Mouse (Mus musculus) inflammation-experienced regulatory T-cells, adult 6 months (primary cell): ENCODE data around the gene Tspan18. TPM values are rescaled to one million over a fixed set of nuclear protein-coding genes. Genes with fewer than 3 reads are reported as not detected.

Source experiments
- ATAC-seq: one replicate; pipeline ENCODE4 v1.8.0; 2017
- polyA plus RNA-seq, 3 experiments: library from polyadenylated mRNA; unstranded; fragments of 100-300 nt; shearing (Covaris generic); gene quantifications; one replicate each; pipeline ENCODE4 v1.2.1; 2017

The Tspan18 gene
- polyA plus RNA-seq, 3 experiments from 2014 or later, result not detected

DNA sequence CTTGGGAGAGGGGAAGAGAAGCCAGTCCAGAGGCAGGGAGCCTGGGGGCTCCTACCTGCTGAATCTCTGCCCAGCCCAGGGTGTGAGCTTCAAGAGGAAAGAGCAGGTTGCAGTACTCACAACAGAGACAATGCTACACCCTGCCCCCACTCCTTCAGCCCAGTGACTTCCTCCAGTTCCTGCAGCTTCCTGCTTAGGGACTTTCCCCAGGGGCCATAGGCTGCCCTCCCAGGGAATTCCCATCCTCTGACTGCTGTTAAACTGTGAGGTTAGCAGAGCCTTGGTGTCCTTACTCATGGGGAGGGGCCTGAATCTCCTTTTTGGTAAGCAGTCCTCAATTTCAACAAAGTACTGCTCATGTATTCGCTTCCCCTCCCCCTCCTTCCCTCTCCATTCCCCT is 120.1 kb downstream of the Tspan18 start:
- peak; percentile 85 for ATAC-seq

DNA sequence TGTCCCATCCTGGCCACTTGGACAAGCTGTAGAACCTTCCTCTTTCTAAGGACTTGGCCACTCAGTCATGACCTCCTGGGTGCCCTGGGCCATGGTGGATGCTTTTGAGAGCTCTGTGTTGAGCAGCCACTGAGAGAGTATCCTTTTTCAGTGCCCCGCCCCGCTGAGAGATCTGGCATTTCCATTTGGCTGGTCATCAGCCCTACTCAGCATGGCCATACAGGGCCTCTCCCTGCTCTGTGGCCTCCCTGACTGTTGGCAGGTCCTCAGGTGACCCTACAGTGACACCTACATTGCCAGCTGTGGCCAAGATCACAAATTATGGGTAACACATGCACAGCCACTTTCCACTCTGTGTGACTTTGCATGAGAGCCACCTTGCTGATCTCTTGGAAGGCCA is 121.4 kb downstream of the Tspan18 start:
- ATAC-seq, result no peak

- ATAC-seq, result no peak
These were observed 121.9 kb downstream of the Tspan18 start for GRCm38 (mm10) chr2:93212386-93212785.

- ATAC-seq, result no peak
These were observed 128.2 kb downstream of the Tspan18 start for GRCm38 (mm10) chr2:93206126-93206525.

- no peak for ATAC-seq
These were observed 129.7 kb downstream of the Tspan18 start for GRCm38 (mm10) chr2:93204571-93204970.

DNA sequence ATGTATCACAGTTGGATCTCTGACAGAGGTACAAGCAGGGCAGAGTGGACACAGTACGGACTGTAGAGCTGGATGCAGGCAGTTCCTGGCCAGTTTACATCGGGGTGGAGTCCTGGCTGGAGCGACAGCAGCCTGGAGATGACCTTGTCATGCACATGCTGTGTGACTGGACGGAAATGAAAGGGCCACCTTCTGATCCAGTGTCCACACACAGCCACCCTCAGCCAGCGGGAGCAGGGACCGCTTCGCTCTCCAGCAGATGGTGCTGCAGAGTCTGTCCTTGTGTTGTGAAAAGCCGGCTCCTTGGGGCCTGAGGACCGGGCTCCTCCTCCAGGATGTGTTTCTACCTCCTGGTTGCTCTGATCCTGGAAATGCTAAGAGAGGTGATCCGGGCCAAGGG is 130.6 kb downstream of the Tspan18 start:
- ATAC-seq, result no peak

DNA sequence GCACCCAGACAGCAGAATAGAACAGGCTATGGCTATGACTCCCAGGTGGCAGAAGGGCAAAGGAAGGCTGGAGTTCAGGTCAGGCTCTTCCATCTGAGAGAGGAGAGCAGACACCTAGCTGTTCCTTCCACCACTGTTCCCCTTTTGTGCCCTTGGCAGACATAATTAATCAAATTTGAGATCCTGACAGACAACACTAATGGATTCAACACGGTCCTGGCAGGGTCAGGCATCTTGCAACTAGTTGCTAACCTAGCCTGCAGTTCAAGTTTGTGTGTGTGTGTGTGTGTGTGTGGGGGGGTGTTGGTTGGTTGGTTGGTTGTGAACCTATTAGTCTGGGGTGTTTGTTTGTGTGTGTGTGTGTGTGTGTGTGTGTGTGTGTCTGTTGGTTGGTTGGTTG is 131.5 kb downstream of the Tspan18 start:
- ATAC-seq, result no peak

- no peak for ATAC-seq
These were observed 132.3 kb downstream of the Tspan18 start for GRCm38 (mm10) chr2:93201997-93202396.

GRCm38 (mm10) chr2:93200681-93201340 is 133.5 kb downstream of the Tspan18 start:
- no peak for ATAC-seq

DNA sequence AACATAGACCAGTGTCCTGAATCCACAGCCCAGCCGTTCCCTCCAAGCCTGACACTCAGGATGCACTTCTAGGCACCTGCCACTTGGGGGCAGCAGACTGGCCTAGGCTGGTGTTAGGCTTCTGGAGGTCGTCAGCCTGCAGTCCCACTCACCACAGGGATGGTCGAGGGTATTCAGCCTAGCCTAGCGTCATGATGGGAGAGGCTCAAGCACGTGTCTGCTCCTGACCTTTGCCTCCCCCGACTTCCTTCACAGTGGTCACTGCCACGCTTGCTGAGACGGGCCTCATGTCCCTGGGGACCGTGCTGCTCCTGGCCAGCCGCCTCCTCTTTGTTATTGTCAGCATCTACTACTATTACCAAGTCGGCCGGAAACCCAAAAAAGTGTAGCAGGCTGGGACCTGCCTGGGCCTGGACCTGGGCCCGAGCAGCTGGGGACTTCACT is 134.8 kb downstream of the Tspan18 start:
- peak; percentile 46 for ATAC-seq

GRCm38 (mm10) chr2:93198846-93199245 is 135.5 kb downstream of the Tspan18 start:
- peak; percentile 65 for ATAC-seq

GRCm38 (mm10) chr2:93193806-93194205 is 140.5 kb downstream of the Tspan18 start:
- no peak for ATAC-seq

DNA sequence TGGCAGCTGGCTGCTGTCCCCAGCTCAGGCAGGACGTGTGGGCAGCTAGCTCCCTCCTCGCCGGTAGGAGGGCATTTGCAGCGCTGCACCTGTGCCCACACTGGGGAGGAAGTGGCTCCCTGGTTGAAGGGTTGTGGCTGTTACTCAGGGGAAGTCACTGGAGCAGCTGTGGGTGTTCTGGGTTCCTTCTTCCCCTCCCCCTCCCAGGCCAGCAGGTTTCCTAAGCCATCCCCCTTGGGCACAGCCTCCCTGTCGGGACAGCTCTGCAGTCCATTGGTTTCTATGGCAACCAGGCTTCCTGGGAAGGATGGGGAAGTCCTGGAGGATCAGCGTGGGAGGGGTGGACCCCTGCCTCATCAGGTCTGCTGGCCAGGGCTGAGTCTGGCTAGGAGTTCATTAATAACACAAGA is 141.6 kb downstream of the Tspan18 start:
- ATAC-seq, result peak; percentile 81

DNA sequence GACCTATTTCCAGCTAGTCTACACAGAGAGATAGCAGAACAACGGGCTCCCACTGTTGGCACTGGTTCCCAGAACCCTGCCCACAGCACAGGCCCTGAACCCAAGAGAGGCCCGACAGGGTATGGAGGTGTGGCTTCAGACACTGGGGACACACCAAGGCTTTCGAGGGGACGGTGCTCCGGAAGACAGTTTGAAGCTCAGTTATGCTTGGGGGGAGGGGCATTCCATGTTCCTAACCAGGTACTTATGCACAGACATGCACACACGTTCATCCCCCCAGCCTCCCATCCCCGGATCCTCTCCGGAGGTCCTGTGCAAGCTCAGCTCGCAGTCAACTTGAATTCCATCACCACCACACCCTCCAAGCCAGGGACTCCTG is 142.1 kb downstream of the Tspan18 start:
- ATAC-seq, result no peak

DNA sequence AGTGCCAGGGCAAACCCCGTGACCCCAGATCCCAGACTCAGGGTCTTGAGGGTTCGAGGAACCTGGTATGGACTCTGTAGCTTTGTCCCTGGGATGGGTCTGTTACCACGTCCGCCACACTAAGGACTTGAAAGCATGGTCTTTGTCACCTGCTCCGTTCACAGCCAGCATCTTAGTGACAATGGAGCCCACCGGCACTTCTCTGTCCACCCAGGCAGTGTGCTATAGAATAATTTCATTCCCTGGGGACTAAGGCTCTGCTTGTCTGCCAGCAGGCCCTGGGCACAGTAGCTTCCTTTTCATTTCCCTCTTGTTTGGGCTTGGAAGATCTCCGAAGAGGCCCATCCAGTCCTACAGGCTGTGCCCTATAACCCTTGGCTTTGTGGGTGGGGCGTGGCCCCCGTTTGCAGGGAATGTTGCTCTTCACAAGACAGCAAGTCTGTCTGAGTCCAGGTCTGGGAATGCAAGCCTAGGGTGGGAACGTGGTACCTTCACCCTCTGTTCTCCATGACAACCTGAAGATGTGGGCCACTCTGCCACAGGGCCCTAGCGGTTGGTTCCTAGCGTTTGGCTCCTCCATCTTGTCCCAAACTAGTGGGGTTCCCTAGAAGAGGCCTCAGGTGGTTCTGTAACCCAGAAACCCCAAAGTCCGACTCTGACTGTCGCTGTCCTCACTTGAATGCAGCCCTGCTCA is 142.7 kb downstream of the Tspan18 start:
- no peak for ATAC-seq

DNA sequence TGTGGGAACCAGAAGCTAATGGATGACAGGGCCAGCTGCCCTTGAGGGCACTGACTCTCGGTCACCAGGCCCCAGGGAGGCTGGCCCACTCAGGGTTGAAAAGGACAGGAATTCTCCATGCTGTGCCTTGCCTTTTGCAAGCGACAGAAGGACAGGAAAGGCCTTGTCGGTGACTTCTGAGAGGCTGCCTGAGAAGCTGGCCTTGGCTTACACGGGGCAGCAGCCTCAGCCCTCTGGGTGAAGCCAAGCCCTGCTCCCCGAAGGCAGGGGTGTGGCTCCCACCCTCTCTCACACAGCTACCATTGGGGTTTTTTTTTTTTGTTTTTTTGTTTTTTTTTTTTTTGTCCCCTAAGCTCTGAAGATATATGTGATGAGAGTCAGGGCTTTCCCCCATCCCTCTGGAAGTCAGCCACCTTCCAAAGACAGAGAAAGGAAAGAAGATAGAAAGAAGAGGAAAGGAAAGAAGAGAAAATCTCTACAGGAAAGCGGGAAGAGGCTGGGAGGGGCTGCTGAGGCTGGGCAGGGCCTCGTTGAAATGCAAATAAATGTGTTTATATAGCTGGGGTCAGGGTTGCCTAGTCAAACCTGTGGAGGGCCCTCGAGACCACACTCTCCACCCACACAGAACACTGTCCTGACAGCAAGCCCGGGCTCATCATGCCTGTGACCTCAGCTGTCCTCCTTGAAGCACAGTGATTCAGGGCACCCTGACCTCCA is 143.4 kb downstream of the Tspan18 start:
- no peak for ATAC-seq

DNA sequence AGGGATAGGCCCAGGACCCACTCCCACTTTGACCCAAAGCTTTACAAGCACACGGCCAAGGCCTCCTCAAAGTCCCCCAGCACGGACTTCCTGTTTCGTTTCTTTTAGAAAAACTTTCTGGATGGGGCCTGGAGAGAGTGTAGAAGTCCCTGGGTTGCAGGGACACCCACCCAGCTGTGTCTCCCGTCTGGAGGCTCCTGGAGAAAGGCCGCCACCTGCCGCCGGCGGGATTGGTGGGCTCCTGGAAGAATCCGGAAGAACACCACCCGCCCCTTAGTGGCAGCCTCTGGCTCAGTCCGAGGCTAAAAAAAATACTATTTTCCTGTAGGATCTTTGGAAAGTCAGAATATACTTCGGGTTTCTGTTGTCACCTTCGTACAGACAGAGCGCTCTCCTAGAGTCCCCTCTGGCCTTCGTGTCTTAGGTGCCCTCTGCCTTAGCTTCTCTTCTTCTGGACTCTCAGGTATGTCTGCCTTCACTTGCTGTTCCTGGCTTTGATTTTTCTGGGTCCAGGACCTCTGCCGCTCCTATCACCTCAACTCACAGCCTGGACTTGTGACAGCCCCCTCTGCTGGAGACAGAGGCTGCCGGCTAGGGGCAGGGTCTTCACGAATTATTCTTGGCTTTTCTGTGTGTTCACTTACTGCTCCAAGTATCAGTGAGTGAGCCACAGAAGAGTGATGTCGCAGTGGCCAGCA is 145.4 kb downstream of the Tspan18 start:
- no peak for ATAC-seq

- ATAC-seq, result no peak
These were observed 146.1 kb downstream of the Tspan18 start for GRCm38 (mm10) chr2:93188020-93188760.

GRCm38 (mm10) chr2:93187323-93187996 is 146.8 kb downstream of the Tspan18 start, which contains the start of gene Trp53i11:
TSS of gene Trp53i11 (plus strand) at chr2:93187548.
- ATAC-seq, result peak; percentile 75

DNA sequence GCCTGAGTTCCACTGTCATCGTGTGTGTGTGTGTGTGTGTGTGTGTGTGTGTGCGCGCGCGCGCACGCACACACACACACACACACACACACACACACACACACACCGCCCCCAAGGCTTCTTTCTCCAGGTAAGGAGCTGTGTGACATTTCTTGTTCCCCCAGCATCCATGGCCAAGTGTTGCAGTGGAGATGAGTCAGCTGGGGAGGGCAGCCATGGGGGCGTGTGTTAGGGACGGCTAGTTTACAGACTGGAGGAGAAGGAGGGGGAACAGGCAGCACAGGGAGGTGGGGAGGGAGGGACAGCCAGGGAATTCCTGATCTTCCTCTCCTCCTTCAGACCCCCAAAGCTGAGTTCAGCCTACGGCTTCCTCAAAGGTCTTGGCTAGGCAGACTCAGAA is 151.4 kb downstream of the Tspan18 start:
- no peak for ATAC-seq

- peak; percentile 21 for ATAC-seq
These were observed 154.0 kb downstream of the Tspan18 start for GRCm38 (mm10) chr2:93180077-93180844.
